Mouse (Mus musculus) urinary bladder, postnatal 36 days (tissue): ENCODE results near the gene Ankrd13d.
A peak's percentile ranks its signal among the peaks of the same experiment; 100 is the strongest.

Experiments used
- DNase-seq, 2 experiments: peaks; one replicate each; pipeline ENCODE4 v3.0.0; 2022; ENCODE audit warnings: low spot score in 2 of 2, mixed read lengths in 1 of 2

The Ankrd13d gene

GRCm38 (mm10) chr19:4227894-4228678 is 54.9 kb downstream of the Ankrd13d start:
- DNase-seq: peak; percentile 70 to 73

GRCm38 (mm10) chr19:4227446-4227845 is 55.5 kb downstream of the Ankrd13d start:
- DNase-seq: no peak

GRCm38 (mm10) chr19:4226779-4227178 is 56.2 kb downstream of the Ankrd13d start:
- no peak for DNase-seq

- DNase-seq: no peak
Observed at GRCm38 (mm10) chr19:4222165-4222564, 60.8 kb downstream of the Ankrd13d start.

- no peak for DNase-seq
Observed at GRCm38 (mm10) chr19:4220957-4221743, 61.8 kb downstream of the Ankrd13d start.

GRCm38 (mm10) chr19:4220416-4220815 is 62.5 kb downstream of the Ankrd13d start:
- no peak for DNase-seq
